In genomic region chr9:54500832-54501452, GRCm38 (mm10) we compare ENCODE assay signal across 9 mouse cellular contexts. TPM values are rescaled to one million over a fixed set of nuclear protein-coding genes. Genes with fewer than 3 reads are reported as not detected.
DNase-seq lines count a peak whose midpoint lies in the region; ATAC-seq and TF ChIP-seq lines count a peak whose summit lies in the region.
"Had no signal": no experiment of that assay in that cellular context is flagged by ENCODE, and none has a peak within 500 bp of the region (broad histone marks: within the 10 kb centered on the region; RNA-seq: fewer than 3 reads in every experiment).

No protein-coding gene starts in this region.

- ATAC-seq in liver, embryonic 13.5 days (ENCODE audit: low read depth), result no peak; the same call in none of the 2 replicates
- ATAC-seq in neural tube, embryonic 13.5 days (ENCODE audit: low read depth), result peak; percentile 55

- under 1% methylated on average over 43 of the region's 43 CpGs for WGBS in kidney, adult 2 months
- 1% methylated on average over 43 of the region's 43 CpGs for WGBS in liver, embryonic 13.5 days (ENCODE audit: insufficient replicate concordance)
- under 1% methylated on average over 43 of the region's 43 CpGs for WGBS in neural tube, embryonic 13.5 days

- H3K36me3 ChIP-seq in C2C12 (ENCODE audit: control insufficient read depth, insufficient read depth), result no peaks in the 10 kb centered on the region
- no peaks in the 10 kb centered on the region for H3K36me3 ChIP-seq in kidney, adult 2 months (ENCODE audit: control insufficient read depth, insufficient read depth, low read length)
- H3K36me3 ChIP-seq in liver, embryonic 13.5 days, result no peaks in the 10 kb centered on the region
- no peaks in the 10 kb centered on the region for H3K36me3 ChIP-seq in neural tube, embryonic 13.5 days

- H3K4me1 ChIP-seq in kidney, adult 2 months (ENCODE audit: control insufficient read depth, insufficient read depth, low read length), result peaks cover 3% of the 10 kb centered on the region
- 0 out of 2 replicates have a peak, but pooled peaks cover 4% of the 10 kb centered on the region for H3K4me1 ChIP-seq in liver, embryonic 13.5 days (replicated peaks)
- H3K4me1 ChIP-seq in neural tube, embryonic 13.5 days (replicated peaks), result peaks cover 30% of the 10 kb centered on the region

- H3K9ac ChIP-seq in liver, embryonic 13.5 days, result peak overlapping the region; percentile 64
- H3K9ac ChIP-seq in neural tube, embryonic 13.5 days, result peak overlapping the region; percentile 85

- no peaks in the 10 kb centered on the region for H3K9me3 ChIP-seq in liver, embryonic 13.5 days (replicated peaks)
- H3K9me3 ChIP-seq in neural tube, embryonic 13.5 days, result no peaks in the 10 kb centered on the region

- TF ChIP-seq POLR2A in kidney, adult 2 months (IDR thresholded peaks at IDR 0.05; ENCODE audit: low read depth, low read length), result no peak

- peak overlapping the region; percentile 82 for H3ac ChIP-seq in C2C12 (ENCODE audit: control insufficient read depth, insufficient read length, low read depth)

- TF ChIP-seq CTCF in C2C12 (IDR thresholded peaks at IDR 0.05; ENCODE audit: control insufficient read depth, insufficient read depth, insufficient read length), result no peak
- TF ChIP-seq CTCF in kidney, adult 2 months (conservative IDR thresholded peaks at IDR 0.05; ENCODE audit: insufficient read depth, insufficient read length, low read depth, low read length), result no peak

- no peaks in the 10 kb centered on the region for H3K79me2 ChIP-seq in C2C12 (ENCODE audit: control insufficient read depth, insufficient read depth)

- no peaks in the 10 kb centered on the region for H3K79me3 ChIP-seq in C2C12 (ENCODE audit: low read depth)

- H3K4me3 ChIP-seq in C2C12 (ENCODE audit: insufficient read depth, poor library complexity, severe bottlenecking), result peak overlapping the region; percentile 29
- H3K4me3 ChIP-seq in kidney, adult 2 months (ENCODE audit: insufficient read depth, low read depth, low read length), result peak overlapping the region; percentile 100
- H3K4me3 ChIP-seq in liver, embryonic 13.5 days (replicated peaks), result peak overlapping the region; percentile 68
- H3K4me3 ChIP-seq in neural tube, embryonic 13.5 days, result peak overlapping the region; percentile 71

- peak overlapping the region; percentile 84 for H3K4me2 ChIP-seq in liver, embryonic 13.5 days
- H3K4me2 ChIP-seq in neural tube, embryonic 13.5 days, result peak overlapping the region; percentile 63

- peak; percentile 70 for DNase-seq in adrenal gland, adult 2 months
- no peak for DNase-seq in adrenal gland, postnatal 14 days
- peak; percentile 82 for DNase-seq in cerebellum, adult 9-11 months
- DNase-seq in gastrocnemius, adult 8-10 months (ENCODE audit: low spot score in 2 of 2), result peak; percentile 2 to 10
- peak; percentile 59 for DNase-seq in kidney, adult 2 months
- DNase-seq in liver, embryonic 13.5 days, result no peak

- peak overlapping the region; percentile 87 for H3K27ac ChIP-seq in kidney, adult 2 months (ENCODE audit: insufficient read depth, low read depth, low read length)
- no peak overlapping the region for H3K27ac ChIP-seq in liver, embryonic 13.5 days
- peak overlapping the region; percentile 86 for H3K27ac ChIP-seq in neural tube, embryonic 13.5 days (replicated peaks)

- peaks cover 33% of the 10 kb centered on the region for H3K27me3 ChIP-seq in C2C12 (ENCODE audit: control insufficient read depth, insufficient read depth, insufficient read length)
- H3K27me3 ChIP-seq in kidney, adult 2 months (replicated peaks; ENCODE audit: control insufficient read depth, insufficient read depth, low read length), result no peaks in the 10 kb centered on the region; the same call in 1 of the 2 replicates
- peaks cover 51% of the 10 kb centered on the region for H3K27me3 ChIP-seq in liver, embryonic 13.5 days
- H3K27me3 ChIP-seq in neural tube, embryonic 13.5 days, result peaks cover 4% of the 10 kb centered on the region; the same call in 1 of the 2 replicates

TF ChIP-seq in C2C12, 6 proteins besides CTCF, POLR2A, EP300 and RAD21:
- TF ChIP-seq FOSL1 (IDR thresholded peaks at IDR 0.05; ENCODE audit: insufficient read depth, low read length, poor library complexity, severe bottlenecking) (no peak), USF1 (IDR thresholded peaks at IDR 0.05; ENCODE audit: low read depth) (no peak)
TF ChIP-seq in C2C12: peak in this region for 0.

RNA-seq across cellular contexts. Expression of gene Dmxl2, which starts 0.5 kb away (rescaled TPM):
- total RNA-seq in adrenal gland, adult 2 months (2021), result 10 to 100 TPM; 15.0 to 15.9 TPM
- polyA plus RNA-seq in adrenal gland, adult 2 months (2012; rRNA removed), result 0.81 and 1.5 TPM in 2 replicates
- total RNA-seq in adrenal gland, postnatal 14 days (2021), result 13.8 and 17.0 TPM in 2 replicates
- 0.25 TPM for polyA plus RNA-seq in C2C12 (2012; fragmentation: generic; extraction: Trizol)
- total RNA-seq in gastrocnemius, adult 8-10 months (2022), result 1 to 10 TPM; 2.3 to 3.4 (median 2.6) TPM
- 8.9 and 10.4 TPM in 2 replicates for polyA plus RNA-seq in kidney, adult 2 months (2012; rRNA removed)
- 0.92 and 0.97 TPM in 2 replicates for polyA plus RNA-seq in liver, embryonic 13.5 days (2015; fragmentation: Nextera tagmentation; extraction: Ambion mirVana)
- 43.7 and 48.2 TPM in 2 replicates for polyA plus RNA-seq in neural tube, embryonic 13.5 days (2015; fragmentation: Nextera tagmentation; extraction: Ambion mirVana)

RNA-seq across cellular contexts. Expression of gene Sh2d7, which starts 37.8 kb away (rescaled TPM):
- not detected for total RNA-seq in adrenal gland, adult 2 months (2021)
- polyA plus RNA-seq in adrenal gland, adult 2 months (2012; rRNA removed), result not detected in 2 replicates
- total RNA-seq in adrenal gland, postnatal 14 days (2021), result not detected in 2 replicates
- 0.01 TPM for polyA plus RNA-seq in C2C12 (2012; fragmentation: generic; extraction: Trizol)
- not detected for total RNA-seq in gastrocnemius, adult 8-10 months (2022)
- not detected in 2 replicates for polyA plus RNA-seq in kidney, adult 2 months (2012; rRNA removed)
- not detected in 2 replicates for polyA plus RNA-seq in liver, embryonic 13.5 days (2015; fragmentation: Nextera tagmentation; extraction: Ambion mirVana)
- polyA plus RNA-seq in neural tube, embryonic 13.5 days (2015; fragmentation: Nextera tagmentation; extraction: Ambion mirVana), result not detected in 2 replicates
- total RNA-seq: gastrocnemius, postnatal 36 days had no signal

RNA-seq across cellular contexts. Expression of gene Cib2, which starts 59.1 kb away (rescaled TPM):
- total RNA-seq in adrenal gland, adult 2 months (2021), result 100 to 1,000 TPM in 1 of 2 experiments, 10 to 100 TPM in 1; 47.9 to 131 TPM
- polyA plus RNA-seq in adrenal gland, adult 2 months (2012; rRNA removed), result 15.1 and 31.7 TPM in 2 replicates
- total RNA-seq in adrenal gland, postnatal 14 days (2021), result 96.9 and 114 TPM in 2 replicates
- polyA plus RNA-seq in C2C12 (2012; fragmentation: generic; extraction: Trizol), result 1.9 TPM
- 100 to 1,000 TPM; 127 to 157 (median 137) TPM for total RNA-seq in gastrocnemius, adult 8-10 months (2022)
- 7.9 and 10.0 TPM in 2 replicates for polyA plus RNA-seq in kidney, adult 2 months (2012; rRNA removed)
- polyA plus RNA-seq in liver, embryonic 13.5 days (2015; fragmentation: Nextera tagmentation; extraction: Ambion mirVana), result 1.8 and 2.4 TPM in 2 replicates
- 45.9 and 46.2 TPM in 2 replicates for polyA plus RNA-seq in neural tube, embryonic 13.5 days (2015; fragmentation: Nextera tagmentation; extraction: Ambion mirVana)

Comparison
In these comparisons a context has a peak if more than half of its experiments do, and no peak if none do; other contexts are left out.
1. DNase-seq: peak in adrenal gland, adult 2 months (single experiment), cerebellum, adult 9-11 months (single experiment), gastrocnemius, adult 8-10 months (2 of 2) and kidney, adult 2 months (single experiment); none in adrenal gland, postnatal 14 days (single experiment) and liver, embryonic 13.5 days (single experiment).
2. H3K4me3 ChIP-seq: peak in every context shown above with its lines; median percentile 100 in kidney, adult 2 months; 71 in neural tube, embryonic 13.5 days; 68 in liver, embryonic 13.5 days; 29 in C2C12.